Mouse (Mus musculus) testis, postnatal 10 days (tissue): Measurements from ENCODE around the gene Rap1b.

Source experiments
- DNase-seq: peaks from one replicate; pipeline ENCODE4 v3.0.0; 2021; ENCODE audit warnings: low spot score

Rap1b gene

DNA sequence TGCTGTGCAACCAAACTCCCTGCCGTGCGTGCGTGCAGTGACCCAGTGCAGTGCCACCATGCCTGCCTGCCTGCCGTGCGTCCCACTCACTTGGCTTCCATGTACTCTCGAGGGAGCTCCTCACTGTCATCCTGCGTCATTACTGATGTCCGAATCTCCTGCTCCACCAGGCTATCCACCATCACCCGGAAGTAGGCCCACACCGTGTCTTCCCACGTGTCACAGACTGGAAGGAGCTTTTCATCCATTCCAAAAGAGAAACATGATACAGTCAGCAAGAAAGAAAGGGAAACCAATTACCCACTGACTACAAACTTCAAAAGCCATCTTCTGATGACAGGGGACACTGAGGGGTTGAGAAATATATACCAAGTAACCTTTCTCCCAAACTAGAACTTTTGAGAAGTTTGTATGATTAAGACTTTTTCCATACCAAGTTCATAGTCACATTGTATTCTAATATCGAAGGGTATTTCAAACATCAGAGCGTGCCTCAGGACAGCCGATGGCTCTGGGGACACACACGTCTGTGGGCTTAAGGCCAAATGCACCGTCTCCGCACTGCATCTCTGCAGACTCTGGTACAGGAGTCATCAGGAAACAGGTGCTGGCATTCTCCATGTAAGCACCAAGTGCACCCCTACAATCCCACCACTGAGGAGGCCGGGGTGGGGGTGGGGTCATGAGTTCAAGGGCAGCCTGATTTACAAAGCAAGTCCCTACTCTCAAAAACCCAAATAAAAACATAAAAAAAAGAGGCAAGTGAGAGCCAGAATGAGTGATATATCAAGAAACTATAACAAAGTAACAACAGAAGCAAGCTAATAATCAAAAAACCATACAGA, 75.3 kb downstream of the Rap1b start:
- DNase-seq, result no peak

DNA sequence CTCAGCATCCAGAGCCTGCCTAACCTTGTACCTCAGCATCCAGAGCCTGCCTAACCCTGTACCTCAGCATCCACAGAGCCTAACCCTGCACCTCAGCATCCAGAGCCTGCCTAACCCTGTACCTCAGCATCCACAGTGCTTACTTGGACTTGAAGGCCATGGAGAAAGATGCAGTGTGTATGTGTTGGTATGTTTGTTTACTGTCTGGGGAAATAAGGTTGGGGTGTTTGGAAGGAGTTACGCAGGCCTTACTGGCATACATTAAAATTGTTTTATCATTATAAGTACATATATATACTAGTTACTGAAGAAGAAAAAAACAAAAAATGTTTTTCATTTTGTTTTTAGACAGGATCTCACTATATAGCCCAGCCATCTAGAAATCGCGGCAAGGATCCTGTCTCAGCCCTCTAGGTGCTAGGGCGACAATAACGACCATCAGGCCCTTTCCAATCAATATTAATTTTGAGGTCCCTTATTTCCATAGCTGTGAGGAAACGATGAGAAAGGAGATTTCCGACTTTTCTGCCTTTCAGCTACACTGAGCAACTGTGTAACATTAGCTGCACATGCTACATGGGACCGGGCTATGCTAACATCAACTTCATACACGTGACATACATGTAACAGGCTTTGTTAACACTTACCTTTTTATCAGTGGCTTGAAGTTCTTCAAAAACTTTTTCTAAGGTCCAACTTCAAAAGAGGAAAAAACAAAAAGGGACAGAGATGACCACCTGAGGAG, 76.1 kb downstream of the Rap1b start:
- DNase-seq, result no peak

DNA sequence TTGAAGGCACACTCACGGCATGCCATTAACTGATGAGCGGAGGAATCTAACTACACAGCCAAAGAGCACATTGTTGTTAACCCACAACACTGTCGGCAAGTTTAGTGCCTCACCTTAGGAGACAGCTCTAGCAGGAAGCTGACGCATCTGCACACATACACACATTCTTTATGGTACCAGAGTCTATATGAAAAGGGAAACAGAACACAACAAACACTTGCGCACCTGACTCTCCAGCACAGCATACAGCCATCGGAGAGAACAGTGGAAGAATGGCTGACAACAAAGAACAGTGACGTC, 77.7 kb downstream of the Rap1b start:
- no peak for DNase-seq

DNA sequence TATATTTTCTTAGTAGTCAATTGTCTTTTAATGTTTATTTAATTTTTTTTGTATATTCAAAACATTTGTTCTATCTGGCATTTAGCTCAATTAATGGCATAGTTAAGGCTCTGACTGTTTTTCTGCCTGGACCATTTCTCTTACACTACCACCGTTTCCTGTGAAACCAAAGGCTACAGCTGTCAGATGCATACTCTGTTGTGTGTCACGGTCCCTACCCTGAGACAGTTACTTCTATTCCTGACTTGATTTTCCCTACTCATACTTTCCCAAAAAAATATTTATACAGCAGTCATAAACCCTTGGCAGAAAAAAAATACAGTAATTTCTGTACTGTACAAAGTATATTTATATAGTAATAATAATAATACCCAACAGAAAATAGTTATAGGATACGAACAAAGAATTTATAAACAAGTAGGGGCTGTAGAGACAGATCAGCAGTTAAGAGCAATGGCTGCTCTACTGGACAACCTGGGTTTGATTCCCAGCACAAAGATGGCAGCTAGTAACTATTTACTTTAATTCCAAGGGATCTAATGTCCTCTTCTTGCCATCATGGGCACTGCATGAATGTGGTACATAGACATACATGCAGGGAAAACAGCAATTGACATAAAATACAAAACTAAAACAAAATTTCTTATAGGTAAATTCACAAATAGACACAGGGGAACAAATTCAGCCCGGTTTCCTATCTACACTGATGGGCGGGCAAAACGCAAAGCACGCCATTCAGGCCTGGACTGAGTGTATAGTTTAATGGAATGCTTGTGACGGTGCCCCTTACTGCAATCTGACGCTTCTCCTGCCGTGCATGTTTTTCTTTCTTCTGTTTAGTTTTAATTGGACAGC, 78.3 kb downstream of the Rap1b start:
- DNase-seq, result no peak

DNA sequence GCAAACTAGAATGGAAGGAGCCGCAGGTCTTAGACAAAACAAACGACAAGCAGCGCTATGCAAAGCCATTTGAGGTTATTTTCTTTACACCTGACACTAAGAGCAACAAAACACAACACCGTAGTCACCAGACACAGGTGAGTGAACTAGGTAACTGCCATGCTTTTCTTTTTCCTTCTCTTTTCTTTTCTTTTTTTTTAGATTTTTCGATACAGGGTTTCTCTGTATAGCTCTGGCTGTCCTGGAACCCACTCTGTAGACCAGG, 79.0 kb downstream of the Rap1b start:
- no peak for DNase-seq

DNA sequence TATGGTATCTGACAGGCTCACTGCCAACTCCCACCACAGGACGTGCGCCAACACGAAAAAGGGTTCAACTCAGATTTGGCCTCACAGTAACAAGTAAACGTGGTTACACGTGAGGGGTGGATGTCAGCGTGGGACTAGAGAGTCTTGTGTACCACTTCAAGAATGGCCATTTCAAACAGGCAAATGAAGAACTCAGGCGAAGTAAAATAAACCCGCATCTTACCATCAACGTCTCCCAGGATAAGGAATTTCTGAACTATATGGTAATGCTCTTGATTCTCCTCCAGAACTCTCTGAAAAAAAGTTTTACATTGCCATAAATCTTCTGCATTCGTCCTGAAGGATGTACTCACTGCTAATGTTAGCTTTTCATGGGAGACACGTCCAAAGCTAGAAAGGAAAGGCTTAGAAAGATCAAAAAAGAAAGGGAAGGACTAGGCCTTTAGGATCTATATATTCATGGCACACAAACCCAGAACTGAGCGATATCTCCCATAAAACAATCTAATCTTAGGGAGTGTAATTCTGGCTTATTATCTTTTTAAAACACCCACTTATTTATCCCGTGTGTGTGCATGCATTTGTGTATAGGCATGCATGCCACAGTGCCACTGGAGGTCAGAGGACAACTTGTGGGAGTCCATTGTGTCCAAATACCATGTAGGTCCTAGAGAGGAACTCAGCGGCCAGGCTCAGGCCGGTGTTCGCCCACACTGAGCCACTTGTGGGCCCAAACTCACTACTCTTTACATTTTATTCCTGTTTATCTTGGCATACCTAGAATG, 79.5 kb downstream of the Rap1b start:
- DNase-seq, result no peak

DNA sequence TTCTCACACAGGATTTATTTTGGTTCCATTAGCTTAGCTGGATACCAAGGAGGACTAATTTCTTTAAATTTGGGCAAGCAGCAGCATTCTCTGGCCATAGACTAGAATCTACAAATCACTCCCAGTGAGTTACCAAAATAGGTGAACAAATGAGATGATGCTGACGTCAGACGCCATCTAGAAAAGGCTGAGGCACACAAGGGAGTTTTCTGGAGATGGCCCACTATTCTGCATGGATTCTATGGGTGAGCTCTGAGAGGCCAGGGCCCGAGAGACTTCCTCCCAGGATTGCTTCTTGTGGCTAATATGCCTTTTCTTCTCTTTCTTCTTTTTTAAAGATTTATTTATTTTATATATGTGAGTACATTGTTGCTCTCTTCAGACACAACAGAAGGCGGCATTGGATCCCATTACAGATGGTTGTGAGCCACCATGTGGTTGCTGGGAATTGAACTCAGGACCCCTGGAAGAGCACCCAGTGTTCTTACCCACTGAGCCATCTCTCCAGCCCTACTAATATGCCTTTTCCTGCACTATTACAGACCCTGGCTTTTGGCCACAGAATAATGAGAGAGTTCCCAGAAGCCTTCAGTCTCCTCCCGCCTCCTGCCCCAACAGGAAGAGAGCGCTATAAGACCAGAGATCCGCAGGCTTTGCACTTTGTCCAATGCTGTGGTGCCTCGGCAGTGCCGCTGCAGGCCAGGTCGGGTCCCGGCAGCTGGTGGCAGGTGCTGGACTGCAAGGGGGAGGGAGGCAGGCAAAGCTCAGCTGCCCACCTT, 80.5 kb downstream of the Rap1b start:
- no peak for DNase-seq

DNA sequence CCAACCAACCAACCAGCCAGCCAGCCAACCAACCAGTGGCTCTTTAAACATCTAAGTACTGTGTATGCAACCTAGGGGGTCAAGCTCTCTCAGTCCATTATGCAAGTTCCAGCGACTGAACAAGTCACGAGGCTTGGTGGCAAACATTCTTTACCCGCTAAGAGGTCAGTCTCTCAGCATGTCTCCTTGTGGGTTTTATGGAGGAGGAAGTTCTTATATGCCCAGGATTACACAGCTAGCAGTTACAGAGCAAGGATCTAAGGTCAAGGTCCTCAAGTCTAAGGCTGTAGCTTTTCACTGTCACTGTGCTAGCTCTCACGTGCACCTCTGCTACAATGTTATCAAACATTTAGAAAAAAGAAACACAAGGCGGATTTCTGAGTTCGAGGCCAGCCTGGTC, 81.2 kb downstream of the Rap1b start:
- no peak for DNase-seq
